Mouse (Mus musculus) spleen, postnatal 4 days (tissue): ENCODE results near the gene Edil3.

ENCODE experiments used
- DNase-seq, 2 experiments: peaks; one replicate each; pipeline ENCODE4 v3.0.0; 2022; ENCODE audit warnings: low spot score in 2 of 2

The Edil3 gene

DNA sequence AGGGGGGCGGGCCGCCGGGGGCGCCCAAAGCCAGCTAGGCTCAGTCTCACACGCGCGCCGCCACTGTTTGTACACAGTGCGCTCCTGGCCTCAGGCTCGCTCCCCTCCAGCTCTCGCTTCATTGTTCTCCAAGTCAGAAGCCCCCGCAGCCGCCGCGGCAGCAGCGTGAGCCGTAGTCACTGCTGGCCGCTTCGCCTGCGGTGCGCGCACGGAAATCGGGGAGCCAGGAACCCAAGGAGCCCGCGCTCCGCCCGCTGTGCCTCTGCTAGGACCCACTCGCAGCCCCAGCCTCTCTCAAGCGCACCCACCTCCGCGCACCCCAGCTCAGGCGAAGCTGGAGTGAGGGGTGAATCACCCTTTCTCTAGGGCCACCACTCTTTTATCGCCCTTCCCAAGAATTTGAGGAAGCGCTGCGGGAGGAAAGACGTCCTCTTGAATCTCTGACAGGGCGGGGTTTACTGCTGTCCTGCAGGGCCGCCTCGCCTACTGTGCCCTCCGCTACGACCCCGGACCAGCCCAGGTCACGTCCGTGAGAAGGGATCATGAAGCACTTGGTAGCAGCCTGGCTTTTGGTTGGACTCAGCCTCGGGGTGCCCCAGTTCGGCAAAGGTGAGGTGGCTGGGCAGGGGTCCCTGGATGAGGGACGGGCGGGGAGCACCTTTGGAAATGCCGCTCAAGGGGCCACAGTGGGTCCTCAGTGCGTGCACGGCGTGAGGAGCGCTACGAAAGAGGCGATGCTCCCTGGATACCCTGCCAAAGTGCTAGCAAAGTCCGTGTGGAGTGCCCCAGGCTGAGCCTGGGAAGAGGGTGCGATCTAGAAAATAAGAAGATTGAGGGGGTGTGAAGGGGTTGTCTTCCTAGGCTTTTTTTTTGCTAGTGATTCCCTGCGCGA is at the start of gene Edil3:
Gene Edil3 (plus strand): TSS at position 33 of the 892 bp plus-strand sequence.
- DNase-seq = no peak

DNA sequence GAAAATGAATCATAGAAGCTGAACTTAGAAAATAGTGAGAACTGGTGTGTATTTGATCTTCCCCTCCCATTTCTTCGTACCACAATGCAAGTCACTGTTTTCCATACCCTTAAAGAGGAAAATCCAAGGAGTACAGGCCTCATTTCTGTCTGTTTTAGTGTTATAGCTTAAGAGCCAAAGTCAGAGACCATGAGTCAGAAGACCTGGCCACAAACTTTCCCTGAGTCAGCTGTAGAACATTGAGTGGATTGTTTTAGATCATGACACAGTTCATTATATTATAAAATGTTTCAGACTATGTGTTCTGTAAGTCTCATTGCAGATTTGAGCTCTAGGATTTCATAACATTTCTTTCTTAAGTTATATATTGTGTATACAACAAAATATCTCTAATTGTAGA is 22.1 kb upstream of the Edil3 start:
- DNase-seq = no peak

DNA sequence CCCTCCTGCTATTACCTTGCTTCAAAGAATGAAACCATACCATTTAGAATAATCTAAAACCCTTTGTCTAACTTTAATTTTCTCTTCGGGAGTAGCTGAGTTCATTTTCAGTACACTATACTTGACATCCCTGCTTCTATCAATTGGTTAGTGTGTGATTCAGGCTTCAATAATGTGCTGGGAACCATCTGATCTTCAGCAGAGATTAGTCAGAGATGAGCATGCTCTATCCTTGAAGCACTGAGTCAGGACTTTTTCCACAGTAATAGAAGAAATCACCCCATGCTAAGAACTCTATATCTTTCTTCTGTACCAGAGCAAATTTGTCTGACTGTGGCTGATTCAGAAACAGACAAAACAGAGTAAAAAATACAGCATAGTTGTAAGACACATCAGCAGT is 20.3 kb upstream of the Edil3 start:
- no peak for DNase-seq

- no peak for DNase-seq
These were observed 15.4 kb upstream of the Edil3 start for GRCm38 (mm10) chr13:88805838-88806237.

- no peak for DNase-seq
These were observed 15.0 kb upstream of the Edil3 start for GRCm38 (mm10) chr13:88806269-88806668.

DNA sequence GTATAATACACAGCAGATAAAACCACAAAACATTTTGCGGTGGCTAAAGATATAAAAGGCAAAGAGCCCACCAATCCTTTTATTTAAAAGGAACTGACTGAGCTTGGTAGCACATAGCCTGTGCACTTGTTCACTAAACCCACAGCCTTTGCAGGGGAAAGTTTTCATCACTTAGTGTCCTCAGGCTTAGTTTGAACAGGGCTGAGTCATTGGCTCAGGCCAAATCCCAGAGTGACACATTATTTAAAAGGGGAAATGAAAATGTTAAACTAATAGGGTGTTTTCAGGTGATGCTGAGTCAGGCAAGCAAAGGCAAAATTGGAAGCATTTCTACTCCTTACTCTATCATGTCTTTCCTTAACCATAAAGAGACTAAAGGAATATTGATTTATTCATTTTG is 11.2 kb upstream of the Edil3 start:
- no peak for DNase-seq

DNA sequence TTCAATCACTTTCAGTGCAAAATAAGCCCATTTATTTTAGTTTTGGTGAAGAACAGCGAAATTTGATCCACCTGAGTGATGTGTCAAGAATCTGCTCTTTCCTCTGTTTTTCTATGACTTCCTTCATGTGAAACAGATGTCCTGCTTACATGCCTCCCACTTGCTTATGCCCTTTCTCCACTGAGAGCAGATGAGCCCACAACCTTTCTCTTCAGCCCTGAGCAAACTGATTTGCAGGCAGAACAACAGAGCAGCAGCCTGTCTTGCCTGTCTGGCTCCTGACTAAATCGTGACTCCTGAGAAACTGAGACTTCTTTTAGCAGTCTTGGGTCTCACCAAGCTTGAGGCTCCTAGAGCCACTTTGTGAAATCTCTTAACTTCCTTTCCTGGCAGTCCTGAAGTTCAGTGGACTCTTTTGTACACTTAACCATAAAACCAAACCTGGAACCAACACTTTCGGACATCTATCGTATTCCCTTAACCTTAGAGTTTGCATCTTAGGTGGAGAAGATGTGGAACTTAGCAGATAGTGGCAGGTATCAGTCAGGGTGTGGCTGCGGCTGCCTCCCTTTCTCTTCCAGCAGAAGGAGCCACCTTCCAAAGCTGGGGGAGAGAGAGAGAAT is 475 bp upstream of the Edil3 start:
- no peak for DNase-seq

DNA sequence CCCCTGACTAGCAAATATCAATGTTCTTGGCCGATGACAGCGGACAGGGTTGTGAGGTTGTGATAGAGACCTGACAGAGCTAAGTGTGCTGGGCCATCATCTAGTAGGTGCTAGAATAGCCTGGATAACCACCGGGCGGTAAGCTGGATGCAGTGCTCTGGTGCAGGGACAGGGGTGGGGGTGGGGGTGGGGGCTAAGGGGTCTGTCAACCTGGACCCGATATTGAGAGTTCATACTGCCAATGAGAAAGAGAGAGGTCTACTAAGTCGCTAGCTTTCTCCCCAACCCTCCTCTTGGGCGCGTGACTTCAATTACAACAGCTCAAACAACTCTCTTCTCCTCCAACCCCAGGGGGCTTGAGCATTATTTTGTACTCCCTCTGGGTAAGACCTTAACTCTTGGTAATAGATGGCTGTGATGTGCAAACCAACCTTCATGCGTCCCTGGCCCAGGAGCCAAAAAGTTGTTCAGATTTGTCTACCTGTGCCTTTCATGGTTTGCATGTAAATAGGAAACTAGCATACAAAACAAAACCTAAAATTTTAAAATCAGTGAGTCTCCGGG is 1.1 kb downstream of the Edil3 start:
- no peak for DNase-seq

- no peak for DNase-seq
These were observed 1.8 kb downstream of the Edil3 start for GRCm38 (mm10) chr13:88822976-88823521.

- DNase-seq = no peak
These were observed 2.5 kb downstream of the Edil3 start for GRCm38 (mm10) chr13:88823522-88824419.

DNA sequence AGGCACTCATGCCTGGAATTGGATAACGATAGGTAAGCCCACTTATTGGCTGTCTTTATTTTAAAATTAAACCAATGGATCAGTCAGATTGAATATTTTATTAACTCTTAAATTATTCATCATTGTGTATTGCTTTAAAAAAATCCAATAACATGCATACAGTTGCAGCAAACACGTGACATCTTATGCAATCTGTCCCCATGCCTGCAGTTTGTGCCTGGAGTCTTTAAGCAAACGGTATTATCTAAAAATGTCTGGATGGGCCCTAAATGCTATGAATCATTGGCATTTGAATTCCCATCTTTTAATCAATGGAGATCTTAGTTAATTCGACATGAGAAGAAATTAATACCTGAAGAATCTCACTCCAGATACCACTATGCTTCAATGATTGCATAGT is 3.2 kb downstream of the Edil3 start:
- no peak for DNase-seq

DNA sequence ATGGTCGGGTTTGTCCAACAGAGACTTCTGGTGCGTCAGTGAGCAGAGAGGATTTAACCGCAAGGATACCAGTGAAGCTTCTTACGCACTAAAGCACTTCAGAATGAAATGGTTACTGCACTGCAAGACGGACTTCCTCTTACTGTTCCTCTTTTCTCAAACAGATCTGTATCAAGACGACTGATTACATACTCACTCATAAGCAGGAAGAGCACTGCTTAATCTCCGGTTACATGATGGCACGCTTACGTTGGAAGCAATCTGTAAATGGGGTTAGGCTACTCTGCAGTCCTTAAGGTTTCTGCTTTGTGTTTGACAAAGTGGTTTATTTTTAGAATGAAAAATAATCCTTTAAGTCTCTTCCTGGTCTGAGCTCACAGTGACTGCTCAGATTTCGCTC is 7.1 kb downstream of the Edil3 start:
- DNase-seq = no peak

- DNase-seq = no peak
These were observed 12.5 kb downstream of the Edil3 start for GRCm38 (mm10) chr13:88833732-88834131.

DNA sequence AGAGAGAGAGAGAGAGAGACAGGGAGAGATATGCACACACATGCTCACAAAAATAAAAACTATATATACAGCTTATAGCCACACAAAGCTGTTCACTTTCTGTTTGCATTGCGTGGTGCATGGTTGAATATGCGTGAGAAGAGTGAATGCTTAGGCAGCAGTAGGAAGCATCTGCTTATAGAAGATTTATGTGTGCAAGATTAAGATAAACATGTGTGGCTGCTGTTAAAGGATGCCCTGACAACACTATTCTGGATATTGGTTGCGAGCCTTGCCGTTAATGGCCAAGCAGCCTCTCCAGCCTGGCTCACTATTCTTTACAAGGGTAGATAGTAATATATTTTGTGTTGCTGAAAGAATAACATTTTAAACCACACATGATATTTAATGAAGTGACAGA is 28.5 kb downstream of the Edil3 start:
- no peak for DNase-seq

DNA sequence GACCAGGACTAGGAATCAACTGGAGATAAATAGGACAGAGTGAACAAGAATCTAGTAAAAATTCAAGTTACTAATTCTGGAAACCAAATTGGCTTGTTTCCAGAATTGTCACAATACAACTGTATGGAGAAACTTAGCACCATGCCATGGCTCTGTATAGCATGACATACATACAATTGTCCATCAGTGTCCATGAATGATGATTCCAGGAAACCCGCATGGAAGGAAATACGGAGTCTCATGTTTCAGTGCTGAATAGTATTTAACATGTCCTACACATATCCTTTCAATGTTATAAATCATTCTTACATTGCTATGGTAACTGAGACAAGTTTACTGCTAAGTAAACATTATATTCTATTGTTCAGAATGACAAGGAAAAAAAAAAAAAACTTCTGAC is 58.7 kb downstream of the Edil3 start:
- DNase-seq = no peak

- no peak for DNase-seq
These were observed 69.5 kb downstream of the Edil3 start for GRCm38 (mm10) chr13:88890728-88891127.

DNA sequence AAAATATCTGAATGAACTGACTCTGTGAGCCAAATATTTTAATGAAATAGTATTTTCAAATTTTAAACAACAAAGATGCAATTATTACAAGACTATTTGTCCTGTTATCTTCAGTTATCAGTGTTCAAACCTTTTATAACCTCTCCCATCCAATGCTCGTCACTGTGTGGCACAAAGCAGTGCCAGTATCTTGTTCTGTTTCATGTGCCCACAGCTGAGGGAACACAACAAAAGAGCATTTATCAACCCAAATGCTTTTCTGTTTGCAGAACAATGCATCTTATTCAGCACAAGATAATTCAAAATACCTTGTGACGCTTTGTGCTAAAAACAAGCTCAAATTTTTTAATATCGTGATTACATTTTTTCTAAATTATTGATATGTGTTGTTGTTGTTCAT is 78.8 kb downstream of the Edil3 start:
- no peak for DNase-seq

GRCm38 (mm10) chr13:88907405-88907804 is 86.1 kb downstream of the Edil3 start:
- DNase-seq = no peak

DNA sequence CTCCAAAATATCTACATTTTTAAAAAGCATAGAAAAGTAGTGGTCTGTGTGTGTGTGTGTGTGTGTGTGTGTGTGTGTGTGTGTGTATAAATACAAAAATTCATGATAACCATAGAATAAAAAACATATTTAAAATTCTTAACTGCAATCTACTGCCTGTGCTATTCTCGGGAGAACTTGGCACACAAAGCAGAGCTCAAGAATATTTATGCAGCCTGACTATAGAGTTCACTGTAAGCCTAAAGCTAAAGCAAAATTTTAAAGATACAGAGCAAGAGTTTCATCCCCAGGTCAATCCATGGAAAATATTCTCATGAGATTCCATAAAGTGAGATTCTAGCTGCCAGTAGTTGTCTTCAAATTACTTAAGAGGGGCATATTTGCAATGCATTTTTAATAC is 86.9 kb downstream of the Edil3 start:
- no peak for DNase-seq

DNA sequence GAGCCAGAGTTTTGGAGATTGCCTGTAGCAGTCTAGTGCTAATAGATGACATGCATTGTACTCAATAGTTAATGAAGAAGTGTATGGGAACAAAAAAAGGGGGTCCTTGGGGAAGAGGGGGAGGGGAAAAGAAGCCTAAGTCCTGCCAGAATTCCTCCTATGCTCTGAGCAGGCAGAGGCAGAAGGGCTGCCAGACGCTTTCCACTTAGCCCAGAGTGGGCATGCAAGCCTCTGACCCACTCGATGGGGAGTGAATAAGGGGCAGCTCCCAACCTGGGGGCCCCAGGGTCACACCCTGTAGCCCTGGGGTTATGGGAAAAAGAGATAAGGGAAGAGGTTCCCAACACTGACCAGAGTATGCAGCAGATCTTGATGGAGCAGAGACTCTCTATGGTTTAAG is 95.2 kb downstream of the Edil3 start:
- DNase-seq = no peak

- DNase-seq = no peak
These were observed 108.4 kb downstream of the Edil3 start for GRCm38 (mm10) chr13:88929626-88930025.

DNA sequence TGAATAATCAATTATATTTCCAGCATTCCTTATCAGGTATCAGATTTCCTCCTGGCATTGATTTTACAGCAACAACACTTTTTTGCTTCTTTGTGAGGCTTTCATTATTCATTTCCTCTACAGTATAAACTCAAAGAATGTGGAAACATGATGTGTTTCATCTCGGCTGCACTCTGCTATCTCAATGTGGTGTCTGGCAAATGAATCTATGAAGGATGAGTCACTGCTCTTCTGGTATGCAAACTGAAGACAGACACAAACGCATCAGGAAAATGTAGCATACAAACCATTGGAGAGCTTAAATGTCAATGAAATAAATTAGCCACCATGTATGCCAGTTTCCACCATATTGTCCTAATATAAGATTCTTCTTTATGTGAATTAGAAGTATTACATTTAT is 117.3 kb downstream of the Edil3 start:
- DNase-seq = no peak
